7 mouse cellular contexts compared by ENCODE assay signal in genomic region chrX:155624341-155624841, GRCm38 (mm10). TPM values are rescaled to one million over a fixed set of nuclear protein-coding genes. Genes with fewer than 3 reads are reported as not detected.
A peak's percentile ranks its signal among the peaks of the same experiment; 100 is the strongest.
DNase-seq lines count a peak whose midpoint lies in the region; ATAC-seq and TF ChIP-seq lines count a peak whose summit lies in the region.

TSS of gene Gm15155 (plus strand) at chrX:155624741.

- peaks cover 41% of the 10 kb centered on the region for H3K27me3 ChIP-seq in E14TG2a.4 (ENCODE audit: insufficient read depth, low read length)
- peaks cover 23% of the 10 kb centered on the region for H3K27me3 ChIP-seq in forebrain, embryonic 11.5 days (ENCODE audit: control insufficient read depth, insufficient read depth, low read length)
- H3K27me3 ChIP-seq in midbrain, embryonic 11.5 days (ENCODE audit: control insufficient read depth, insufficient read depth, low read length): peaks cover 12% of the 10 kb centered on the region

- no peak for TF ChIP-seq CTCF in E14TG2a.4 (conservative IDR thresholded peaks at IDR 0.05; ENCODE audit: low read length)

- no peak within 1 kb of the TSS for H3K27ac ChIP-seq in forebrain, embryonic 11.5 days (ENCODE audit: low read depth, low read length)
- H3K27ac ChIP-seq in midbrain, embryonic 11.5 days (ENCODE audit: low read depth, low read length): no peak within 1 kb of the TSS

- H3K4me3 ChIP-seq in E14TG2a.4 (replicated peaks; ENCODE audit: low read length): peak within 1 kb of the TSS; percentile 77
- peak within 1 kb of the TSS; percentile 44 for H3K4me3 ChIP-seq in forebrain, embryonic 11.5 days (ENCODE audit: low read depth, low read length)
- peak within 1 kb of the TSS; percentile 46 for H3K4me3 ChIP-seq in midbrain, embryonic 11.5 days (ENCODE audit: low read depth, low read length)

- H3K9ac ChIP-seq in forebrain, embryonic 11.5 days (ENCODE audit: low read length): no peak within 1 kb of the TSS
- H3K9ac ChIP-seq in midbrain, embryonic 11.5 days (ENCODE audit: low read length): peak within 1 kb of the TSS; percentile 40; the same call in 1 of the 2 replicates

- no peaks in the 10 kb centered on the region for H3K4me1 ChIP-seq in E14TG2a.4 (replicated peaks; ENCODE audit: low read depth, low read length)
- H3K4me1 ChIP-seq in forebrain, embryonic 11.5 days (replicated peaks; ENCODE audit: control insufficient read depth, insufficient read depth, low read length): no peaks in the 10 kb centered on the region
- no peaks in the 10 kb centered on the region for H3K4me1 ChIP-seq in midbrain, embryonic 11.5 days (ENCODE audit: control insufficient read depth, insufficient read depth, low read length)

- DNase-seq in ES-CJ7 (ENCODE audit: low read depth, low spot score): peak; percentile 11
- DNase-seq in forebrain, embryonic 11.5 days (ENCODE audit: low spot score): peak; percentile 58
- peak; percentile 11 to 30 for DNase-seq in layer of hippocampus, postnatal 10 days (ENCODE audit: low spot score in 2 of 2)
- DNase-seq in midbrain, embryonic 11.5 days (ENCODE audit: low spot score, missing footprints): peak; percentile 90
- DNase-seq in adrenal gland, postnatal 4 days (ENCODE audit: low spot score in 2 of 2): no peak
- no peak for DNase-seq in ovary, postnatal 36 days (ENCODE audit: low spot score)

- ATAC-seq in forebrain, embryonic 11.5 days (replicated peaks; ENCODE audit: low FRiP score): peak; percentile 37
- ATAC-seq in midbrain, embryonic 11.5 days (ENCODE audit: low FRiP score): peak; percentile 51

- peak within 1 kb of the TSS; percentile 83 for H3K4me2 ChIP-seq in forebrain, embryonic 11.5 days (ENCODE audit: low read depth, low read length, severe bottlenecking)
- peak within 1 kb of the TSS; percentile 78 for H3K4me2 ChIP-seq in midbrain, embryonic 11.5 days

- H3K9me3 ChIP-seq in E14TG2a.4 (ENCODE audit: low read length): no peaks in the 10 kb centered on the region
- no peaks in the 10 kb centered on the region for H3K9me3 ChIP-seq in forebrain, embryonic 11.5 days (ENCODE audit: control insufficient read depth, low read length)
- H3K9me3 ChIP-seq in midbrain, embryonic 11.5 days (ENCODE audit: control insufficient read depth, low read length): no peaks in the 10 kb centered on the region

- no peaks in the 10 kb centered on the region for H3K36me3 ChIP-seq in E14TG2a.4 (ENCODE audit: insufficient read depth, low read length)
- H3K36me3 ChIP-seq in forebrain, embryonic 11.5 days (ENCODE audit: control insufficient read depth, insufficient read depth, low read length): no peaks in the 10 kb centered on the region
- no peaks in the 10 kb centered on the region for H3K36me3 ChIP-seq in midbrain, embryonic 11.5 days (ENCODE audit: control insufficient read depth, insufficient read depth, low read length)

- WGBS in forebrain, embryonic 11.5 days: 27% methylated on average over 19 of the region's 19 CpGs
- 25% methylated on average over 18 of the region's 19 CpGs for WGBS in midbrain, embryonic 11.5 days

RNA-seq across cellular contexts. Expression of gene Gm15155, which starts in this region (rescaled TPM):
- polyA plus RNA-seq in forebrain, embryonic 11.5 days (2014; fragmentation: Nextera tagmentation; extraction: Ambion mirVana): not detected in 2 replicates
- total RNA-seq in layer of hippocampus, postnatal 10 days (2021): not detected
- not detected in 2 replicates for polyA plus RNA-seq in midbrain, embryonic 11.5 days (2014; fragmentation: Nextera tagmentation; extraction: Ambion mirVana)
- total RNA-seq in adrenal gland, postnatal 4 days (2021): not detected

Comparison
In these comparisons a context has a peak if more than half of its experiments do, and no peak if none do; other contexts are left out.
1. Peak in DNase-seq, ATAC-seq, H3K4me3 ChIP-seq and H3K4me2 ChIP-seq in forebrain, embryonic 11.5 days; RNA of the gene not detected or under 1 TPM.
2. Peak in DNase-seq in layer of hippocampus, postnatal 10 days; RNA of the gene not detected or under 1 TPM.
3. Peak in DNase-seq, ATAC-seq, H3K4me3 ChIP-seq, H3K9ac ChIP-seq and H3K4me2 ChIP-seq in midbrain, embryonic 11.5 days; RNA of the gene not detected or under 1 TPM.